Mouse (Mus musculus) myocyte (in vitro differentiated cells): ENCODE results near the gene Itgb2.

Source experiments
- CEBPB ChIP-seq: IDR thresholded peaks from 2 replicates; pipeline ENCODE4 v1.6.1; 2011; ENCODE audit warnings: mild to moderate bottlenecking, moderate library complexity; ENCODE audit not compliant: poor library complexity, insufficient read depth, severe bottlenecking
- E2F4 ChIP-seq: IDR thresholded peaks from one replicate; pipeline ENCODE4 v1.6.1; 2011; ENCODE audit warnings: mild to moderate bottlenecking, control low read depth, moderate library complexity; ENCODE audit not compliant: insufficient read depth
- POLR2A ChIP-seq: IDR thresholded peaks from one replicate; pipeline ENCODE4 v1.6.1; 2011; ENCODE audit warnings: low read depth, mild to moderate bottlenecking, control low read depth, moderate library complexity; ENCODE audit not compliant: insufficient read length
- POLR2AphosphoS2 ChIP-seq: IDR thresholded peaks from one replicate; pipeline ENCODE4 v1.6.1; 2011; ENCODE audit warnings: low read depth, control low read depth; ENCODE audit not compliant: insufficient read length

GRCm38 (mm10) chr10:77516379-77516951 lies 13.6 kb upstream of the Itgb2 start:
- no peak for TF ChIP-seq E2F4
- TF ChIP-seq POLR2A = no peak
- TF ChIP-seq CEBPB = no peak
- no peak for TF ChIP-seq POLR2AphosphoS2
